Mouse (Mus musculus) layer of hippocampus, postnatal 14 days (tissue): ENCODE measurements around the gene Prdx5. TPM values are rescaled to one million over a fixed set of nuclear protein-coding genes. Genes with fewer than 3 reads are reported as not detected.
A peak's percentile ranks its signal among the peaks of the same experiment; 100 is the strongest.

Experiments used
- DNase-seq, 2 experiments: peaks; one replicate each; pipeline ENCODE4 v3.0.0; 2021 to 2022; ENCODE audit warnings: low spot score in 2 of 2, mixed read lengths in 1 of 2
- total RNA-seq, 2 experiments: library from RNA; stranded (reverse); gene quantifications; 2 replicates each; pipeline ENCODE4 v1.2.3; 2021

Gene Prdx5
- total RNA-seq, 2 experiments from 2014 or later, result 377 to 396 TPM

DNA sequence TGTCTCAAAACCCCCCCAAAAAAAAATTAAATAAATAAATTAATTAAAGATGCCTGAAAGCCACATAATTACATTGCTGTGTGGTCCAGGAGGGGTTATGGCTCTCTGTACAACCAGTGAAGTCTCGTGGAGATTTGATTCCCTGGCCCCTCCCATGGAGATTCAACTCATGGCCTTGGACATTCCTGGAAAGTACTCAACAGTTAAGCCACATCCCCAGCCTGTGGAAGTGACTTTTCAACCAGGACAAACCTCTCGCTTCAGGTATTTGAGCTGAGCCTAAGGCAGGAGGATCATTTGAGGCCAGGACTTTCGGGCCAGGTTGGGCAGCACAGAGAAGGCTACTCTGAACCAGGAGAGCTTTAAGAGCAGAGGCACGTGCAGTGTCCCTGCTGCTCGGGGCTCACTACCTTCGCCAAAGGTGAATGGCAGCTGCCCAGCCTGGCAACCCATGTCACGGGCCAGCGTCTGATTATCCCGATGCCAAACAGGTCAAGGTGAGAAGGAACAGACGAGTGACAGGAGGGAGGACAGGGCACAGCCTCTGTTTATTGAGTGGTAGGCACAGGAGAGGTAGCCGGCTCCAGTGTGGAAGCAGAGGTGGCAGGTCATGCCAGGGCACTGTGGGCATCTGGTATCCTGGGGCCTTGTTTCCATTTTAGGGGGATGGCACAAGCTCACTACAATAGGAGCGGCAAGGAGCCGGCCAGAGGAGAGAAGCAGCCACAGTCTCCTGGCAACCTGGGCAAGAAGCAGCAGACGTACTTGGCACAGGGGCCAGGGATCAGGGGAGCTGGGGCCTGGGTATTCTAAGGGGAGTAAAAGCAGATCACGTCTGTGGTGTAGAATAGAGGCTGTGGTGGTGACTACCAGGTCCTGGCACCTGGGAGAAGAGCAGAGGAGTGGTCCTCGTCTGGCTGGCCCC is 27.9 kb upstream of the Prdx5 start:
- DNase-seq, result no peak

DNA sequence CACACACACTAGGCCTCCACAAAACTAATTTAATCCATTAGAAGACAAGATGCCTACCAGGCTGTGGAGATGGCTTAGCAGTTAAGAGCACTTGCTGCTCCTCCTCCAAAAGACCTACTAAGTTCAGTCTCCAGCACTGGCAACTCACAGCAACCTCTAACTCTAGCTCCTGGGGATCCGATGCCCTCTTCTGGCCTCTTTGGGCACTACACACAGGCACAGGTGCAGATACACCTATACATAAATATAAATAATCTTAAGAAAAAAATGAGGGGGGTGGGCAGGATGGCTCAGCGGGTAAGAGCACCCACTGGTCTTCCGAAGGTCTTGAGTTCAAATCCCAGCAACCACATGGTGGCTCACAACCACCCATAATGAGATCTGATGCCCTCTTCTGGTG is 26.4 kb upstream of the Prdx5 start:
- no peak for DNase-seq

- DNase-seq, result no peak
Measured at GRCm38 (mm10) chr19:6934195-6934977, 24.5 kb upstream of the Prdx5 start, which contains the start of gene Kcnk4. Gene Kcnk4 (minus strand): TSS chr19:6934515.

DNA sequence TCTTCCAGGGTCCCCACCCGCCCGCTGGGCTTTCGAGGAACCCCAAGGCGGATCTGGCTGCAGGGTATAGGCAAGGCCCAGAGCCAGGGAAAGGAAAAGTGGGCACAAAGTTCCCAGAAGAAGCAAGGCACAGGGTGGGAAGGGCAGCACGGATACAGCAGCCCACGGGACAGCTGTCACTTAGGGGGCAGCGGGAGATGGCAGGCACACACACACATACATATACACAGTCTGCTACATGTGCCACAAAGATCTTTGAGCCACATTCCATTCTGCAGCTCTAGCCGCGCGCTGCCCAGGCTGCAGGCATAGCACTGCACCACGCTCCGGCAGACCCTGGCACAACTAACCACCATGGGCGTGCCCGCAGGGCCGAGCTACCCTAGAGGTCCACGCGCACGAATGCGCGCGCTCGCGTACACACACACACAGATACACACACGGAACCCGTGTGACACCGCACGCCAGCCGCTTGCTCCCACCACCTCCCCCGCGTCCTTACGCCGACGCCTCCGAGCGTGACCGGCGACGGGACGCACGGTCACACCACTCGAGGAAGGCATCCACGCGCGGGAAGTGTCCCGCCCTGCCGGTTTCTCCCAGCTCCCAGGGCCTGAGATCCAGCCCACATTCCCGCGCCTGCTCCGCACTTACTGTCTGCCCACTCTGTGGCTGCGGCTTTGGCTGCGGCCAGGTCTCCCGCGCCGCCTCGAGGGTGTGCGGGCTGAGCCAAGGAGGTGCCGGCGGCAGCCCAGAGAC is 23.7 kb upstream of the Prdx5 start:
- peak in 1 of 2 experiments; percentile 47 for DNase-seq

DNA sequence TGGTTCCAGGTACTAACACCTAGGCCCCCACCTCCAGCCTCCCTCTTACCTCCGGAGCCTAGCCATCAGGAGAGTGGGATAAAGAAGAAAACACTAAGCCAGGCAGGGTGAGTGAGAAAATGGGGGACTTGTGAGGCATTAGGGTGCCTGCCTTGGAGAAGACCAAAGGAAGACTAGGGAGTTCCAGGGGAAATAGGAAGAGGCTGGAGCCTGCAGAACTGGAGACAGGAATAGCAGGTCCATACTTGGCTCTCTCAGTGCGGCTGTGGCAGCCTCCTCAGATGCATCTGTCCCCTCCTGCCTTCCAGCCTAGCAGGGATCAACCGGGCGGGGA is 23.2 kb upstream of the Prdx5 start:
- no peak for DNase-seq

DNA sequence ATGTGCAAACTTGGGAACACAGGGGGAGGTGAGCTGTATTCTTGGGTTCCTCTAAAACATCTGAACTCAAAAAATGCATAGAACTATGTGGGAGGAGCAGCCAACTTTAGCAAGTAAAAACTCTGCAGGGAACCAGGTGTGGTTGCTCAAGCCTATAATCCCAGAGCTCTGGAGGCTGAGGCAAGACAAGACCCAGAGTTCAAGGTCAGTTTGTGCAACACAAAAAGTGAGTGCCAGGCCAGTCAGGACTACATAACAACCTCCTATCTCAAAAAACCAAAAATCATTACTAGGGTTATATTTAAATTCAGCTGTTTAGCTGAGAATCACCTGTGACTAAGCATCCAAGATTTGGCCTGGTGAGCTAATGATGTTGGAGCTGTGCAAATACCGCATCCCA is 22.1 kb upstream of the Prdx5 start:
- no peak for DNase-seq

- DNase-seq, result no peak
Measured at GRCm38 (mm10) chr19:6931002-6931401, 21.1 kb upstream of the Prdx5 start.

- no peak for DNase-seq
Measured at GRCm38 (mm10) chr19:6928080-6928479, 18.2 kb upstream of the Prdx5 start.

- no peak for DNase-seq
Measured at GRCm38 (mm10) chr19:6926559-6927255, 16.8 kb upstream of the Prdx5 start.

DNA sequence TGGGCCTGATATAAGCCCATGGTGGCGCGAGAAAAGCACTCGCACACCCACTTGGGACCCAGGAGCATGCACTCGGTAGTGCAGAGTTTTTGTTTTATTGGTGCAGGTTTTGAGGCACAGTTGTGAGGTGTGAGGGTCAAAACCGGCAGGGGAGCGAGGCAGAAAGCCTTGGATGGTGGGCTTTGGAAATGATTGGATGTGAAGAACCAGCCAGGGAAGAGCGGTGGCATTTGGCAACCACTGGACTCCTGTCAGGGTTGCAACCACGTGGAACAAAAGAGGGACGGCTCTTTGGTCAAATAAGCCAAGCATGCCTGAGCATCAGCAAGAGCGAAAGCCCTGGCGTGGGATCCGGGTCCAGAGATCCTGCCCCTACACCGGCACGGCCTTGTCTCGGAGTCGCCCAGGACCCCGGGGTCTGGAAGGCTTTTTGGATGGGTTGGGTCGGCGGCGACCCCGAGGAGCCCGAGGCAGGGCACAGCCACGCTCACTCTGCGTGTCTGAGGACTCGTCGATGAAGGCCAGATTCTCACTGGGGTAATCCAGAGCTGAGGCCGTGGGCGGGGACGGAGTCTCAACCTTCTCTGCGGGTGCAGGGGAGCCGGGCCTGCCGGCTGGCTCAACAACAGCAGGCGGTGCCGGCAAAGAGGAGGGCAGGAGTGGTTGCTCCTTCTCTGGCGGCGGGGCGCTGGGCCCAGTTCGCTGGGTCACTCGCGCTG is 15.9 kb upstream of the Prdx5 start:
- no peak for DNase-seq

DNA sequence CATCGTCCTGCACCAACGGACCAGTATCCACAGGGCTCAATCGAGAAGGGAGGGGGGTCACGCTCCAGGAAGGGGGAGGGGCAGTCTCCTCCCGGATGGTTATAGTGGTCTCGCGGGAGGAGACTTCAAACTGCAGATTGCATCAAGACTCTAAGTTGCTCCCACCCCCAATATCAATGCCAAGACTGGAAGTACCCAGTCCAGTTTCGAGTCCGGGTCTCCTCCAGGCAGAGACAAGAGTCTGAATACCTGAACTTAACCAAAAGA is 15.3 kb upstream of the Prdx5 start, which contains the start of gene Catsperz:
Catsperz (minus strand) TSS at position 74 of the 267 bp plus-strand sequence.
- no peak for DNase-seq

GRCm38 (mm10) chr19:6924461-6925306 is 14.8 kb upstream of the Prdx5 start:
- peak; percentile 83 to 87 for DNase-seq

GRCm38 (mm10) chr19:6922901-6923735 is 13.2 kb upstream of the Prdx5 start:
- no peak for DNase-seq

DNA sequence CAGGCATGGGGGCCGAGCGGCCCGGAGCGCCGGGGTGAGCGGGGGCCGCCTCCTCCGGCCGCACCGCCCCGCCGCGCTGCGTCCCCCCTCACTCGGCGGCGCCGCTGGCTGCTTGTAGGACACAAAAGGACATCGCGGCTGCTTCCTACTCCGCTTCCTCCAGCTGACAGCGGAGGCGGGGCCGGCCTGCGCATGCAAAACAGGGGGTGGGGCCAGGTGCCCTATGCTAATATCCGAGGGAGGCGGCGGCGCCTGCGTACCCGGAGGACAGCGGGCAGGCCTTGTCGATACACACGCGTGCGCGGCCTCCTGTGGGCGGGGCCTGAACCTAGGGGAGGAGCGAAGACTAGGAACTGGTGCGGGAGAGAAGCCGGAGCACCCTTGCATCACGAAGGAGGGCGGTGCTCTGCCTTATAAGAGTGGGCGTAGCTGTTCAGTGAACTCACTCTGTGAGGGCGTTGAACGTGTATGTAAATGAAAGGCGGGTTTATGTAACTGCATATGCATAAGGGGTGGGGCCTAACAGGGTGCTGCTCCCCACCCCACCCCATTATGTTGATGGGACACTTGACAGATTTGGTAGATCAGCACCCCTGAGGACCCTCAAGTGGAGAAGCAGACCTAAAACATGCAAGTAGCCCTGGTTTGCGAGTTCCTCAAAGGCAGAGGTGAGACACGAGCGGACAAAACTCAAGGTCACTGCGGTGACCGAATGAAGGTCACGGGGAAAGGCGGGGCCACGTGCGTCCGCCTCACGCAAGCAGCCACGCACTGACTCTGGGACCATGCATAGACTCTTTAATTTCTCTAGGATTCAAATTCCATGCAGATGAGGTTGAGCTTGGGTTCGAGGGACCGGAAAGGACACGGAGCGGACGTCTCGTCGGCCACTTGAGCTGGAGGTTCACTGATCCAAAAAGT is 12.0 kb upstream of the Prdx5 start, which contains the start of gene Esrra:
Esrra (minus strand) TSS at position 167 of the 921 bp plus-strand sequence.
- peak; percentile 99 to 100 for DNase-seq

- DNase-seq, result no peak
Measured at GRCm38 (mm10) chr19:6920741-6921636, 11.1 kb upstream of the Prdx5 start.
